Mouse (Mus musculus): ENCODE data around the gene Nlrp2.
A peak's percentile ranks its signal among the peaks of the same experiment; 100 is the strongest.

- TF ChIP-seq CTCF (IDR thresholded peaks at IDR 0.05 in 2 of 3, conservative IDR thresholded peaks at IDR 0.05 in 1 of 3; ENCODE audit: control insufficient read depth in 1 of 3, insufficient read depth in 1 of 3, low read depth in 2 of 3, low read length in 3 of 3, poor library complexity in 1 of 3, severe bottlenecking in 1 of 3): peak; percentile 13 to 34 (median 20); a peak in 4 of 6 replicates
- peak; percentile 3; the same call in 1 of the 2 replicates for TF ChIP-seq ZC3H11A (IDR thresholded peaks at IDR 0.05; ENCODE audit: low read depth, low read length)
- no peak for TF ChIP-seq E2F4 (IDR thresholded peaks at IDR 0.05; ENCODE audit: borderline replicate concordance, low read depth, low read length)
- no peak for TF ChIP-seq NRF1 (IDR thresholded peaks at IDR 0.05; ENCODE audit: insufficient read depth, low read depth, low read length, poor library complexity, severe bottlenecking)
- no peak for TF ChIP-seq MYC (IDR thresholded peaks at IDR 0.05; ENCODE audit: low read depth, low read length)
- TF ChIP-seq POLR2A (IDR thresholded peaks at IDR 0.05; ENCODE audit: control insufficient read depth in 1 of 2, insufficient read depth in 1 of 2, low read depth in 1 of 2, low read length in 2 of 2, poor library complexity in 1 of 2): no peak
- no peak for TF ChIP-seq NELFE (IDR thresholded peaks at IDR 0.05; ENCODE audit: low read depth, low read length)
- TF ChIP-seq MAX (IDR thresholded peaks at IDR 0.05; ENCODE audit: low read length): no peak
- TF ChIP-seq GATA1 (IDR thresholded peaks at IDR 0.05; ENCODE audit: low read depth, low read length): no peak
- no peak for TF ChIP-seq USF1 (IDR thresholded peaks at IDR 0.05; ENCODE audit: low read depth, low read length)
- no peak for TF ChIP-seq TAL1 (IDR thresholded peaks at IDR 0.05; ENCODE audit: low read length)
- no peak for TF ChIP-seq MAFK (IDR thresholded peaks at IDR 0.05; ENCODE audit: borderline replicate concordance, low read depth, low read length)
Measured at GRCm38 (mm10) chr7:5288281-5288680, 62.6 kb downstream of the Nlrp2 start.

Measured in MEL (cell line).